Mouse (Mus musculus) erythroblast, embryonic 14.5 days (primary cell): Measurements from ENCODE around the gene Tmem81. TPM values are rescaled to one million over a fixed set of nuclear protein-coding genes. Genes with fewer than 3 reads are reported as not detected.
"Not testable (repeated sequence)": the region's sequence is repeated elsewhere in the genome, so short reads cannot be mapped to it uniquely, and the experiment has no call there.

Experiments used
- H3K27me3 ChIP-seq: 2 replicates; pipeline ENCODE4 v1.6.1; 2012; ENCODE audit warnings: inconsistent platforms; ENCODE audit not compliant: control insufficient read depth
- H3K36me3 ChIP-seq: 2 replicates; pipeline ENCODE4 v1.6.1; 2012; ENCODE audit warnings: mild to moderate bottlenecking, inconsistent platforms; ENCODE audit not compliant: control insufficient read depth
- H3K4me1 ChIP-seq: 2 replicates; pipeline ENCODE4 v1.6.1; 2012; ENCODE audit warnings: inconsistent platforms; ENCODE audit not compliant: control insufficient read depth
- H3K4me3 ChIP-seq: replicated peaks from 2 replicates; pipeline ENCODE3; 2012; ENCODE audit warnings: moderate library complexity, mild to moderate bottlenecking, inconsistent platforms
- H3K9me3 ChIP-seq: 2 replicates; pipeline ENCODE4 v1.6.1; 2012; ENCODE audit warnings: low read length, inconsistent platforms, mixed read lengths; ENCODE audit not compliant: control insufficient read depth
- GATA1 ChIP-seq: IDR thresholded peaks from 2 replicates; pipeline ENCODE4 v1.6.1; 2012; ENCODE audit warnings: low read length, inconsistent platforms, mixed read lengths
- TAL1 ChIP-seq: IDR thresholded peaks from 3 replicates; pipeline ENCODE4 v1.6.1; 2012; ENCODE audit warnings: low read length, inconsistent platforms, mixed read lengths
- polyA plus RNA-seq: library from polyadenylated mRNA; stranded (reverse); fragments of >175 nt; gene quantifications from 2 replicates; pipeline ENCODE4 v1.2.3, GENCODE M21; 2012

Tmem81 gene
- 0.04 TPM in 2 replicates for polyA plus RNA-seq

DNA sequence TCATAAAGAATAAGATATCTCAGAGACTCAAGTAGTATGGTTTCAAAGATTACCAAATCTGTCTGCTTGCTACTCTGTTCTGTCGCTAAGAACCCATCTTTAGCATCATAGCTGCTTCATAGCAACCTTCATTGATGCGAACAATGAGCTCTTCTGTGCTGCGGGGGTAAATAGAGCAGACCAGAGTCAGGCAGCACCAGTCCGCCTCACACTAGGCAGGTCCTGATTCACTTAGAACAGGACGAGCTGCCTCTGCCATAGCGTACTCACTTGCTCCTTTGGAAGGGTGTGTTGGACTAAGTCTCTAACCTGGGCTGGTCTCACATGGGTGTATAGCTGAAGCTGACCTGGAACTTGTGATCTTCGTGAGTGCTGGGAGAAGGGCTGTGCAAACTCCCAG, at the start of gene Tmem81:
Gene Tmem81 (plus strand): TSS at position 173 of the 400 bp plus-strand sequence.
- TF ChIP-seq GATA1 (no peak), TAL1 (no peak)
- Histone ChIP-seq H3K9me3 (no peaks in the 10 kb centered on the region), H3K4me3 (no peak within 1 kb of the TSS), H3K27me3 (no peaks in the 10 kb centered on the region), H3K36me3 (peaks cover 82% of the 10 kb centered on the region), H3K4me1 (no peaks in the 10 kb centered on the region)

DNA sequence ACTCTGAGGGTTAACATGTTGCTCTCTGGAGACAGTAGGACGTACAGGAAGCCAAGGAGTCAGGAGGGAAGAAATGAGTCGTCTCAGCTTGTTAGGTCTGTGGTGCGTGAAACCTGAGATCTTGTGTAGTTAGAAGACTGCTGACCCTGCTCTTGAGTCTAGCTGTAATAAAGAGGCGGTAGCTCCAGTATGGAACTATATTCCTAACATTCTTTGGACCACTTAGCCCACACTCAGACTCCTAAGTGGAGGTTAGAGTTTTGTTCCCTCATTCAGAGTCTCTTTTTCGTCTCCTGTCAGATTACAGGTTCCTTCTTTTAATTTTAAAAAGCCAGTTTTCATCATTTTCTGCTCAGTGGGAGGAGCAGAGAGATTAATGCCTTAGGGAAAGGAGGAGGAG, 41.4 kb upstream of the Tmem81 start:
- H3K27me3 ChIP-seq = no peaks in the 10 kb centered on the region
- no peaks in the 10 kb centered on the region for H3K9me3 ChIP-seq
- TF ChIP-seq TAL1 (no peak), GATA1 (no peak)
- peaks cover 45% of the 10 kb centered on the region for H3K36me3 ChIP-seq
- H3K4me3 ChIP-seq = no peak overlapping the region
- H3K4me1 ChIP-seq = no peaks in the 10 kb centered on the region

DNA sequence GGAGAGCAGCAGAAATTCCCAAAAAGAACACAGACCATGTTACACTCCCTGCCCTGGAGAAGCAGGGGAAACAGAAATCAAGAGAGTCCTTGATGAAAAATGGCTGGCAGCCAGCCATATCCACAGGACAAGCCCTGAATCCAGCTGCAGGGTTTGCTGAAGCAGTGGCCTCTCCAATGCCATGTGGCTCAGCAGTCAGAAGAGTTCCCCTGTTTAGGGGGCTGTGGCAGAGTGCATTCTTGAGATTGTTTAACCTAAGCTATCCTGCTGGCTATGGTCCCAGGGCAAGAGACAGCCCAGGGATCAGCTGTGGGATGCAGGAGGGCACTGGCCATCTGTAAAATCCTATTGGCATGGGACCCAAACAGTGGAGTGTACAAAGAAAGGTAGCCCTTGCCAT, 37.1 kb upstream of the Tmem81 start:
- peaks cover 3% of the 10 kb centered on the region for H3K4me1 ChIP-seq
- no peaks in the 10 kb centered on the region for H3K27me3 ChIP-seq
- TF ChIP-seq GATA1 (no peak), TAL1 (no peak)
- H3K4me3 ChIP-seq = no peak overlapping the region
- no peaks in the 10 kb centered on the region for H3K9me3 ChIP-seq
- peaks cover 28% of the 10 kb centered on the region for H3K36me3 ChIP-seq

DNA sequence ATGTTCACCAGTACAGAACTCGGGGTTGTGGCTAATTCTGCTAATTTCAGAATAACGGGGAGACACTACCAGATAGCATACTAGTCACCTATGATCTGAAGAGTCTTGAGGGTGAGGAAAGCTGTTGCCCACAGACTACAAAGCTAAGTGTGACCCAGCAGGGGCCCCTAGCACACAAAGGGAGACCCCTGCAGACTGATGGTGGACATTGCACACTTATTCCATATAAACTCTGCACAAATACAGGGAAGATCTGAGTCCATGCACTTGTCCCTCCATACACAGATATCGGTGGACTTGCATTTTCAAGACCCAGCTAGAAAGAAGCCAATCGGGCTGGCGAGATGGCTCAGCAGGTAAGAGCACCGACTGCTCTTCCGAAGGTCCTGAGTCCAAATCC, 36.5 kb upstream of the Tmem81 start:
- Histone ChIP-seq H3K36me3 (peaks cover 22% of the 10 kb centered on the region), H3K27me3 (no peaks in the 10 kb centered on the region), H3K4me1 (peaks cover 4% of the 10 kb centered on the region), H3K4me3 (no peak overlapping the region), H3K9me3 (no peaks in the 10 kb centered on the region)
- TF ChIP-seq GATA1 (no peak), TAL1 (no peak)

DNA sequence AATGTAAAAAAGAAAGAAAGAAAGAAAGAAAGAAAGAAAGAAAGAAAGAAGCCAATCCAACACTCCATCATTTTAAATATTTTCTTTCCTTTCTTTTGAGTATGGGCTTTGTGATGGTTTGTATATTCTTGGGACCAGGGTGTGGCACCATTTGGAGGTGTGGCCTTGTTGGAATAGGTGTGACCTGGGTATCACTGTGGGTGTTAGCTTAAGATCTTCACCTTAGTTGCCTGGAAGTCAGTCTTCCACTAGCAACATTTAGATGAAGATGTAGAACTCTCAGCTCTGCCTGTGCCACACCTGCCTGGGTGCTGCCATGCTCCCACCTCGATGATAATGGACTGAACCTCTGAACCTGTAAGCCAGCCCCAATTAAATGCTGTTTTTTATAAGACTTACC, 36.0 kb upstream of the Tmem81 start:
- not testable (repeated sequence) for H3K27me3 ChIP-seq, H3K4me3 ChIP-seq, H3K4me1 ChIP-seq, H3K9me3 ChIP-seq
- H3K36me3 ChIP-seq = peaks cover 18% of the 10 kb centered on the region

DNA sequence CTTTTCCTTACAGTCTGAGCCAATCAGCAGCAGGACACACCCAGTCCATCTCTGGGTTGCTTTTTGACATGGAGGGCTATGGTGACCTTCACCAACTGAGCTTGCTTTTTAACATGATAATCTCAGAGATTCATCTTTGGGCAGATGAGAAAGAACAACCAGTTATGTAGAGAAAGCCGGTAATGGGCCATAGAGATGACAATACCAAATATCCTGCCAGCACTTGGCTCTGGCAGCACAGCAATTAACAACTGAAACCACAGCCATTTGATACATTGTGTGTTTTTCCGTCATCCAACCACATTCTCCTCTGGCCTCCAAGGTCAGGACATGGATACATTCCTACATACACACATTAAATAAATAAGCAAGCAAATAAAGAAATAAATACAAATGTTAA, 35.0 kb upstream of the Tmem81 start:
- peaks cover 10% of the 10 kb centered on the region for H3K36me3 ChIP-seq
- no peak overlapping the region for H3K4me3 ChIP-seq
- peaks cover 13% of the 10 kb centered on the region for H3K4me1 ChIP-seq
- TF ChIP-seq GATA1 (no peak), TAL1 (no peak)
- H3K9me3 ChIP-seq = no peaks in the 10 kb centered on the region
- H3K27me3 ChIP-seq = no peaks in the 10 kb centered on the region

DNA sequence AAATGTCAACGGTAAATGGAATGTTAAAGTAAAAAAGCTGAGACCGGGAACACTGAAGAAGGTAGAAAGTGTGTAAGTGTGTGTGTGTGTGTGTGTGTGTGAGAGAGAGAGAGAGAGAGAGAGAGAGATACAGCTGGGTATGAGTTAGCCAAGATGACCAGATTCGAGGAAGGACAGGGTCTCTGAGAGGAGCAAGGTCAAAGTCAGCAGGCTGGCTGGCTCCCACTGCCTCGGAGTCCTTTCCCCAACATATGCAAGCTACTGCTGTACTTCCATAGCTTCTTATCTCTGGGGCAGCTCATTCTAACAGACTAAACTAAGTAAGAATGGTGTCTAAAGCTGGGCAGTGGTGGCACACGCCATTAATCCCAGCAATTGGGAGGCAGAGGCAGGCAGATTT, 34.5 kb upstream of the Tmem81 start:
- Histone ChIP-seq H3K9me3 (no peaks in the 10 kb centered on the region), H3K4me1 (peaks cover 17% of the 10 kb centered on the region), H3K27me3 (no peaks in the 10 kb centered on the region), H3K36me3 (peaks cover 7% of the 10 kb centered on the region), H3K4me3 (no peak overlapping the region)
- no peak for TF ChIP-seq GATA1
- TF ChIP-seq TAL1 = no peak

DNA sequence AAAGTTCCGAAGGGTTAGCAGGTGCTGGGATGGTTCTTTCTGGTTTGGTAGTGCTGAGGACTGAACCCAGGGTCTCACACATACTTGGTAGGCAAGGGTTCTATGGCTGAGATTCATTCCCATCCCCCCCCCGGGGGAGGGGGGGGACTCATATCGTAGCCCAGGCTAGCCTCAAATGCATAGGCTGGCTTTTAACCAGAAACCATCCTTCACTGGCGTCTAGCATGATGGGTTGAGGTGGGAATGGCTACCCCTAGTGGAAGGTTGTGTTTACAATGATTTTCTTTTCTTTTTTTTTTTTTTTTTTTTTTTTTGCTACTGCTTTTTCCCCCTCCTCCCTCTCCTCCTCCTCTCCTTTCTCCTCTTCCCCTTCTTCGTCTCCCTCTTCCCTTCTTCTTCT, 33.5 kb upstream of the Tmem81 start:
- no peak overlapping the region for H3K4me3 ChIP-seq
- peaks cover 22% of the 10 kb centered on the region for H3K4me1 ChIP-seq
- no peaks in the 10 kb centered on the region for H3K27me3 ChIP-seq
- no peaks in the 10 kb centered on the region for H3K9me3 ChIP-seq
- TF ChIP-seq GATA1 = no peak
- peaks cover 2% of the 10 kb centered on the region for H3K36me3 ChIP-seq

DNA sequence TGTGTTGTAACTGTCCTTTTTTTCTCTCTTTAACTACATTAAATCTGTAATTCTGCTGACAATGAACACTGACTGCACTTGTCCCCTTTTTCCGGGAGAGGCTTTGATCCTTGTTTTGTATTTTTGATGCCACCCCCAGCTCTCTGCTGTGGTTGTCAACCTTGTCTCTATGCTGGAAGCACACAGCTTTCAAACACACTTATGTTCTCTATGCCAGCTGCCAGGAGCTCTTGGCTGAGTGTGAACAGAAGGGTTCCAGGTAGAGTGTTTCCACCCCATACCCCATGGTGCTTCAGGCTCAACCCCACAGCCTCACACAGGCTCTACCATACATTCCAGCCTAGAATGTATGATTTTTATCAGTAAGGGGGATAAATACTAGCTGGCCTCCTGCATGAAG, 31.5 kb upstream of the Tmem81 start:
- Histone ChIP-seq H3K9me3 (no peaks in the 10 kb centered on the region), H3K4me1 (peaks cover 40% of the 10 kb centered on the region), H3K27me3 (no peaks in the 10 kb centered on the region), H3K36me3 (peaks cover 2% of the 10 kb centered on the region), H3K4me3 (no peak overlapping the region)
- TF ChIP-seq TAL1 (no peak), GATA1 (no peak)

DNA sequence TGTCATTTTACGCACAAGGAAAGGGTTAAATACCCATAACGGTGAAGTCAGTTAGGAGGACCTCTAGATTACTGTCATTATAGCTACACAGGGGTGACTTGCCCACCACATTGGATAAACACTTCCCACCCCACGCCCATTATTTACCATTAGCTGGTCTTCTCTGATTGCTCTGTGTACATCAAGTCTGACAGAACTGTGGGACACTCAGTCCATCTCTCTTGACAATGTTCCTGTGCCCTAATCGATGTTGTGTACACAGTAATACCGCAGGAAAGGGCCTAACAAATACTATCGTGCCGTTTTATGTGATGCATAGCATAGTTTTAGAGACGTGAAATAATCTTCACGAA, 29.5 kb upstream of the Tmem81 start:
- peaks cover 48% of the 10 kb centered on the region for H3K4me1 ChIP-seq
- no peak for TF ChIP-seq GATA1
- no peak for TF ChIP-seq TAL1
- H3K36me3 ChIP-seq = peaks cover 8% of the 10 kb centered on the region
- peak overlapping the region; percentile 98 for H3K4me3 ChIP-seq
- H3K27me3 ChIP-seq = no peaks in the 10 kb centered on the region
- H3K9me3 ChIP-seq = no peaks in the 10 kb centered on the region
